Mouse (Mus musculus) intestine, embryonic 14.5 days (tissue): ENCODE data around the gene Fam81b. TPM values are rescaled to one million over a fixed set of nuclear protein-coding genes. Genes with fewer than 3 reads are reported as not detected.

Experiments used
- ATAC-seq: fragments of 200-750 bp; cut with Nextera tagmentation; replicated peaks from 2 replicates; pipeline ENCODE4 v1.8.0; 2017; ENCODE audit warnings: low read depth, moderate number of reproducible peaks, moderate TSS enrichment, moderate library complexity; ENCODE audit not compliant: low FRiP score, low TSS enrichment
- DNase-seq: peaks from one replicate; pipeline ENCODE4 v3.0.0-alpha.2; 2018; ENCODE audit warnings: low spot score
- H3K27ac ChIP-seq: fragments of 300-500 bp; sonication (generic); 2 replicates; pipeline ENCODE4 v1.5.1; 2014; ENCODE audit warnings: low read depth, mild to moderate bottlenecking, control low read depth
- H3K27me3 ChIP-seq: fragments of 300-500 bp; sonication (generic); replicated peaks from 2 replicates; pipeline ENCODE4 v1.6.1; 2014; ENCODE audit warnings: low read length, control low read depth; ENCODE audit not compliant: control insufficient read depth, insufficient read depth
- H3K36me3 ChIP-seq: fragments of 300-500 bp; sonication (generic); 2 replicates; pipeline ENCODE4 v1.6.1; 2014; ENCODE audit warnings: low read length, control low read depth; ENCODE audit not compliant: control insufficient read depth, insufficient read depth
- H3K4me1 ChIP-seq: fragments of 300-500 bp; sonication (generic); replicated peaks from 2 replicates; pipeline ENCODE4 v1.6.1; 2014; ENCODE audit warnings: low read length, control low read depth, mixed read lengths; ENCODE audit not compliant: control insufficient read depth, insufficient read depth
- H3K4me2 ChIP-seq: fragments of 300-500 bp; sonication (generic); 2 replicates; pipeline ENCODE4 v1.6.1; 2014; ENCODE audit warnings: low read length
- H3K4me3 ChIP-seq: fragments of 300-500 bp; sonication (generic); 2 replicates; pipeline ENCODE4 v1.5.1; 2014; ENCODE audit warnings: low read depth, low read length, control low read depth, mixed read lengths
- H3K9ac ChIP-seq: fragments of 300-500 bp; sonication (generic); 2 replicates; pipeline ENCODE4 v1.6.1; 2014; ENCODE audit warnings: mild to moderate bottlenecking, low read length
- H3K9me3 ChIP-seq: fragments of 300-500 bp; sonication (generic); 2 replicates; pipeline ENCODE4 v1.6.1; 2016; ENCODE audit warnings: low read length, control low read depth; ENCODE audit not compliant: control insufficient read depth
- WGBS: fragments of 180-500 bp; shearing (Covaris S2); extraction: QIAGEN DNeasy Blood & Tissue Kit; methylation state at CpG from one replicate; pipeline ENCODE4 v1.1.7; 2014; 5-methylcytosine and 5-hydroxymethylcytosine counted together
- microRNA-seq: library from miRNA; unstranded; fragments of <30 nt; microRNA quantifications from one replicate; pipeline ENCODE4, GENCODE M21; 2016
- polyA plus RNA-seq: library from polyadenylated mRNA; unstranded; fragments of >200 nt; fragmentation: Nextera tagmentation; extraction: Ambion mirVana; gene quantifications from 2 replicates; pipeline ENCODE4 v1.2.1, GENCODE M21; 2014

The Fam81b gene
- polyA plus RNA-seq, 1 experiment from 2014 or later, result not detected

GRCm38 (mm10) chr13:76174297-76174696 is 130.6 kb downstream of the Fam81b start:
- Histone ChIP-seq H3K4me1 (no peaks in the 10 kb centered on the region), H3K4me2 (no peak overlapping the region), H3K36me3 (peaks cover 34% of the 10 kb centered on the region), H3K27me3 (no peaks in the 10 kb centered on the region), H3K4me3 (no peak overlapping the region), H3K27ac (no peak overlapping the region), H3K9me3 (peaks cover 4% of the 10 kb centered on the region; the same call in 1 of the 2 replicates), H3K9ac (no peak overlapping the region)
- DNase-seq (no peak), ATAC-seq (no peak)

DNA sequence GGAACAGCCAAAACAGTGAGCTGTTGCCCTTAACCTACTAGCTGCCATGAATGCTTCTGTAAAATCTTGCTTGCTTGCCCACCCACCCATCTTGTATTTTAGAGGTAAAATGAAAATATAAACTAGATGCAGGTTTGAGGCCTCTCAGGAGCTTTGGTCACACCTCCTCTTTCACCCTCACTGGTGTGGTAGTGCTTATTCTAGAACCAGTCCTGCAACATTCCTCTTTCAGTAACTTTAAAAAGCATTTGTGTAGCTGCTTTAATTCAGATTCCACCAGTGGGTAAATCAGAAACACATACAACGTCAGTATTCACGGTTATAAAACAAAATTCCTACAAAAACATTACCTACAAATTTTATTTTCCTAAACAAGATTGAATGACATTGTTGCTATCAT is 144.3 kb downstream of the Fam81b start:
- Histone ChIP-seq H3K4me1 (no peaks in the 10 kb centered on the region), H3K9me3 (no peaks in the 10 kb centered on the region), H3K27me3 (no peaks in the 10 kb centered on the region), H3K36me3 (peaks cover 57% of the 10 kb centered on the region), H3K27ac (no peak overlapping the region), H3K9ac (no peak overlapping the region), H3K4me3 (no peak overlapping the region), H3K4me2 (no peak overlapping the region)
- 76% methylated on average over 2 of the region's 2 CpGs for WGBS
- ATAC-seq, result no peak
- DNase-seq, result no peak

GRCm38 (mm10) chr13:76157508-76157907 is 147.4 kb downstream of the Fam81b start:
- H3K9ac ChIP-seq, result no peak overlapping the region
- no peak overlapping the region for H3K27ac ChIP-seq
- H3K9me3 ChIP-seq, result no peaks in the 10 kb centered on the region
- no peak overlapping the region for H3K4me2 ChIP-seq
- no peak for ATAC-seq
- H3K27me3 ChIP-seq, result no peaks in the 10 kb centered on the region
- no peaks in the 10 kb centered on the region for H3K4me1 ChIP-seq
- H3K36me3 ChIP-seq, result peaks cover 54% of the 10 kb centered on the region
- WGBS, result 97% methylated on average over 1 of the region's 1 CpGs
- DNase-seq, result no peak
- no peak overlapping the region for H3K4me3 ChIP-seq

DNA sequence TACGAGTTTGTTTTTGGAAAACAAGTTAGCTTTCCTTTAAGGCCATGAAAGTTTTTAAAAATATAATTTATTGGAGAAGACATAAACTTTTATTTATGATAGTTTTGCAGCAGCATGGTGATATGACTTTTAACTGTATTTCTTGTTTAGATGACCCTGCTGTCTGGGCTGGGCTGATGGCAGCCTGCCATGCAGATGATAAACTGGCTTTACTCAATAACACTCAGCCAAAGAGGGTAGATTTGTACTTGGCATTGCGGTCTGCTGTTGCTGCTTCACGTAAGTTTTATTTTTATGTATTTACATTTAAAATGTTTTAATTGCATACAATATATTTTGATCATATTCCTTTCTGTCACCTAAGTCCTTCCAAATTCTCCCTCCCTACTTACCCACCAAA is 147.8 kb downstream of the Fam81b start:
- 77% methylated on average over 3 of the region's 3 CpGs for WGBS
- Histone ChIP-seq H3K27me3 (no peaks in the 10 kb centered on the region), H3K9me3 (no peaks in the 10 kb centered on the region), H3K36me3 (peaks cover 52% of the 10 kb centered on the region), H3K27ac (no peak overlapping the region), H3K4me2 (no peak overlapping the region), H3K4me3 (no peak overlapping the region), H3K4me1 (no peaks in the 10 kb centered on the region), H3K9ac (no peak overlapping the region)
- ATAC-seq, result no peak
- DNase-seq, result no peak

Small RNA genes lying within 50 kb of the gene (microRNA-seq; reads per million reads assigned to microRNA genes)
- not detected for gene Gm24025

Other genes with a start within 250 kb of the Fam81b start
- gene Gpr150, start 248.1 kb downstream of the Fam81b start, polyA plus RNA-seq, result 0.11 and 0.19 TPM in 2 replicates
- gene Arsk, start 206.4 kb downstream of the Fam81b start, polyA plus RNA-seq, result 4.9 and 6.0 TPM in 2 replicates
- gene Ttc37, start 206.3 kb downstream of the Fam81b start, polyA plus RNA-seq, result 17.3 and 21.0 TPM in 2 replicates
- gene Mctp1, start 79.5 kb upstream of the Fam81b start, polyA plus RNA-seq, result 0.71 and 0.78 TPM in 2 replicates